Mouse (Mus musculus) layer of hippocampus, postnatal 36 days (tissue): ENCODE measurements around the gene Olfr1310. TPM values are rescaled to one million over a fixed set of nuclear protein-coding genes. Genes with fewer than 3 reads are reported as not detected.
"Not testable (repeated sequence)": the region's sequence is repeated elsewhere in the genome, so short reads cannot be mapped to it uniquely, and the experiment has no call there.

ENCODE experiments used
- DNase-seq, 2 experiments: peaks; one replicate each; pipeline ENCODE4 v3.0.0; 2022
- total RNA-seq, 2 experiments: library from RNA; stranded (reverse); gene quantifications; 2 replicates each; pipeline ENCODE4 v1.2.3; 2021

The Olfr1310 gene
- total RNA-seq = not detected

DNA sequence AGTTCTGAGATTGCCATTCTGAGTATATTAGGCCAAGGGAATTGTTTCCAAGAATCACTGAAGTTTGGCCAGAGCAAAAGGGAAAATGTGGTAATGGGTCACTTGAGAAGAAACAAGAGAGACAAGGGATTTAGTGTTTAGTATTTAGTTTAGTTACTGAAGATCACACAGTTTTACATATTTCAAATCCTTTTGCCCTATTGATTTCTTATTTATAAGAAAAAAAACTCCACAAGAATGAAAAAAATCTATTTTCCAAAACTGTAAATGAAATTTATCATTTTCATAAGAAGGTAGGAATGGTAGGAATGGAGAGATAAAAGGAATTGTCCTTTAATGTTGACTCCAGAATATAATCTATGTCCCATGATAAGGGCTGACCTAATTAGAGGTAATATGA, at the start of gene Olfr1310:
Olfr1310 (minus strand) TSS at position 101 of the 400 bp plus-strand sequence.
- no peak for DNase-seq

DNA sequence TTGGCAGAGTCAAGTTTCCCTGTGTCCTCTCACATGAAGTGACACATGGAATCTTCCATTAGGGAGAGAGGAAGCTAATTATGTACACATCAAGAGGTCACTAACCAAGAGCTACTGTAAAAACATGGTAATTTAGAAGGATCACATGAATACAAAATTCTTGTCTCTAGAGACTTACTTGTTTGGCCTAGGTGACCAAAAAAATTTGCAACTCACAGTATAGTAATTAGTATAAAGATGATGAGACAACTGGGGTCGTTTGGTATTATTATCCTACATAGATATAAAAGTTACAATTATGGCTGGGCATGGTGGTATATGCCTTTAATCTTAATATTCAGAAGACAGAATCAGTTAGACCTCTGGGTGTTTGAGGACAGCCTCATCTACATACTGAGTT, 37.6 kb upstream of the Olfr1310 start, which contains the start of gene Olfr1312:
Olfr1312 (minus strand) TSS at position 101 of the 400 bp plus-strand sequence.
- no peak for DNase-seq

DNA sequence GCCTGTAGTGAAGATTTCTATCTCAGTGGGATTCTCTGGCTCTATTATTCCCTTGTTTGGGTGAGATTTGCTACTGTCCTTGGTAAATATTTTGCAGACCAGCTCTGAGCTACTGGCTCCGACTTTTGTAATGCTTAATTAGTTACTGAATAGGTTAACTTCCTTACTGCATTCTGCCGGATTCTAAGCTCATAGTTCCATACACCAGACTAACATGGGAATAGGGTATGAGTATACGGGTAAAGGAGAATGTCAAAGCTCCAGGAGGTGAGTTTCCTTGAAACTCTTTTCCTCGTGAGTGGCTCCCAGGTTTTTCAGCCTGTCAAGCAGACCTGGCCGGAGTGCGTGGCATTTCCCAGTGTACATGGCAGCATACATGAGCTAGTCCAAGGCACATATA, 14.5 kb upstream of the Olfr1310 start:
- DNase-seq = not testable (repeated sequence)

DNA sequence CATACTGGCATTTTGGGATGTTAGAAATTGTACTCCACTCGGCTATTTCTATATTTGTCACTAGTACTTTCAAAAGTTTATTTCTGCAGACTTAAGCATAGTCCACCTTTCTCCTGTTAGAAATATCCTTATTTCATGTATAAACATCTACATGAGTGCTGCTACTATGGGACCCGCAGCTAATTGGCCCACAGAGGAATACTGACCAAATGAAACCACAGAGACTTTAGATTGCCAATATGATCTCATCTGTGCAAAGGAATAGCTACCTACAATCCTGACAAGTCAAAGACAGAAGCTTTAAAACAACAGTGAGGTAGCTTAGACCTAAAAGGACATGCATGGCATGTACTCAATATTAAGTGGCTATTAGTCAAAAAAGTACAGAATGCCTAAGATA, 11.8 kb upstream of the Olfr1310 start, which contains the start of gene Olfr1311:
Olfr1311 (minus strand) TSS at position 101 of the 400 bp plus-strand sequence.
- no peak for DNase-seq

DNA sequence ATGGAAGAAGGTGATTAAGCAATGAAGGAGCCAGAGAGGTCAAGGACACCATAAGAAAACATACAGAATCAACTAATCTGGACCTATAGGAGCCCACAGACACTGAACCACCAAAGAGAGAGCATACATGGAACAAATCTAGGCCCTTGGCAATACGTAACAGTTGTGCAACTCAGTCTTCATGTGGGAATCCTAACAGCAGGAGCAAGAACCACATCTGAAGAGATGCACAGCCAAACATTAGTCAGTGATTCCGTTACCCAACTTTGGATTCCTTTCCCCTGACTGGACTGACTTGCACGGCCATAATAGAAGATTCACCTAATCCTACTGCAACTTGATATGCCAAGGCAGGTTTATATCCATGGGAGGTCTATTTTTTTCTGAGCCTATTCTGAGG, 2.4 kb upstream of the Olfr1310 start:
- DNase-seq = no peak

DNA sequence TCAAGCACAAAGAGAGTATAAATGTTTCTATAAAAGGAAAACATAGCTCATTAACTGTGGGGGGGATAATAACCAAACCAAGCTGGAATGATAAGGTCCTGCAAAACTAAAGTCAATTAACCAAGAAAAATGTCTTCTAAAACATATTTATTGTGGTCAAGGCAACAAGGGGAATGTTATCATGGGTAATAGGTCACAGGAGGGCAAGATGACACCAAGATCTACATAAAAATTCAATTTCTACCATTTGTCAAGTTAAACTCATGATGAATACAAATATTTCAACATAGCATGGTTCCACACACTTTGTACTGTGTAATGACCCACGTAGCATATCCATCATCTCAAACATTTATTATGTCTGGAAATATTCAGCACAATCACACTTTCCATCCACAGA, 22.3 kb downstream of the Olfr1310 start, which contains the start of gene Olfr1309:
Olfr1309 (minus strand) TSS at position 101 of the 400 bp plus-strand sequence.
- DNase-seq = no peak

DNA sequence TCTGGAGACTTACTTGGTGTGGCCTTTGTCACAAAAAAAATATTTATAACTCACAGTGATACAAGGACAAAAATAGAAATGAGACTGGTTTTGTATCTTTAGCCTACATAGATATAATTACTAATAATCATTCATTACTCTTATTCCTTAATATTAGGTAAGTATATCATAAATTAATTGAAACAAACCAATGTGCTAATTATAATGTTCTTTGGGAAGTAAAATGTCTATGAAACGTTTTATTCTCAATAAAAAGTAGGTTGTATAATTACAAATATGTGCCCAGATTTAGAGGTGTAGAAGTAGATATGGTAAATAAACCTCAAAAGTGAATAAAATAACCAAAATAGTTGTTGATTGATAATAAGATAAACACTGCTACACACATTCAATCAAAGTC, 47.7 kb downstream of the Olfr1310 start, which contains the start of gene Olfr1308:
Olfr1308 (minus strand) TSS at position 101 of the 400 bp plus-strand sequence.
- DNase-seq = no peak

Other genes starting within 250 kb of the Olfr1310 start
- not detected for gene Olfr1302, start 235.3 kb downstream of the Olfr1310 start, total RNA-seq
- not detected for gene Olfr1303, start 192.4 kb downstream of the Olfr1310 start, total RNA-seq
- not detected for gene Olfr1305, start 135.6 kb downstream of the Olfr1310 start, total RNA-seq
- not detected for gene Olfr1306, start 96.4 kb downstream of the Olfr1310 start, total RNA-seq
- gene Olfr1307, start 63.3 kb downstream of the Olfr1310 start, total RNA-seq = under 1 TPM; 0.05 to 0.07 TPM
- gene Olfr1308, start 47.8 kb downstream of the Olfr1310 start, total RNA-seq = not detected
- not detected for gene Olfr1309, start 22.4 kb downstream of the Olfr1310 start, total RNA-seq
- gene Olfr1311, start 11.7 kb upstream of the Olfr1310 start, total RNA-seq = not detected
- not detected for gene Olfr1312, start 37.5 kb upstream of the Olfr1310 start, total RNA-seq
- gene Olfr1313, start 65.1 kb upstream of the Olfr1310 start, total RNA-seq = not detected
- gene Olfr1314, start 84.1 kb upstream of the Olfr1310 start, total RNA-seq = not detected
- gene Olfr1315-ps1, start 102.7 kb upstream of the Olfr1310 start, total RNA-seq = not detected
- gene Olfr1316, start 122.3 kb upstream of the Olfr1310 start, total RNA-seq = not detected
- not detected for gene Olfr1317, start 127.6 kb upstream of the Olfr1310 start, total RNA-seq
- not detected for gene Olfr1318, start 141.5 kb upstream of the Olfr1310 start, total RNA-seq
- gene Lpcat4, start 226.8 kb upstream of the Olfr1310 start, total RNA-seq = 10 to 100 TPM; 76.7 to 82.7 TPM
- not detected for gene Nutm1, start 246.6 kb upstream of the Olfr1310 start, total RNA-seq
- gene Nop10, start 249.2 kb upstream of the Olfr1310 start, total RNA-seq = 10 to 100 TPM; 52.2 to 54.7 TPM